Mouse (Mus musculus) G1E (cell line): Measurements from ENCODE around the gene S100a10.

ENCODE experiments used
- CTCF ChIP-seq: IDR thresholded peaks from 2 replicates; pipeline ENCODE4 v1.5.1; 2012; ENCODE audit warnings: low read depth, low read length, inconsistent platforms, mixed read lengths
- GATA1 ChIP-seq: IDR thresholded peaks from 2 replicates; pipeline ENCODE4 v1.6.1; 2012; ENCODE audit warnings: borderline replicate concordance, low read length, inconsistent platforms, mixed read lengths

- TF ChIP-seq CTCF (no peak), GATA1 (no peak)
These were observed 26.8 kb downstream of the S100a10 start for GRCm38 (mm10) chr3:93581687-93582086.
